ENCODE assay signal across 7 mouse cellular contexts in genomic region chr17:30114761-30115160, GRCm38 (mm10).
DNase-seq lines count a peak whose midpoint lies in the region; ATAC-seq and TF ChIP-seq lines count a peak whose summit lies in the region.

No protein-coding gene starts in this region.

- DNase-seq in 416B (ENCODE audit: low read depth) (peak; percentile 52), ES-E14 (ENCODE audit: low read depth, low spot score) (peak; percentile 35)
- DNase-seq in kidney, postnatal 14 days = peak; percentile 45
- DNase-seq in thymus, postnatal 36 days = peak; percentile 56 to 59

- no peaks in the 10 kb centered on the region for H3K9me3 ChIP-seq in intestine, postnatal 0 days (ENCODE audit: control insufficient read depth)
- no peaks in the 10 kb centered on the region for H3K9me3 ChIP-seq in intestine, embryonic 16.5 days (ENCODE audit: control insufficient read depth, low read length)
- H3K9me3 ChIP-seq in ES-E14 (ENCODE audit: control insufficient read depth, insufficient read depth, low read depth, low read length) = no peaks in the 10 kb centered on the region

- ATAC-seq in intestine, postnatal 0 days = no peak
- ATAC-seq in intestine, embryonic 16.5 days = no peak
- no peak for ATAC-seq in megakaryocyte progenitor cell, adult 5-6 weeks (replicated peaks; ENCODE audit: poor library complexity)

- H3K27me3 ChIP-seq in intestine, postnatal 0 days (replicated peaks; ENCODE audit: control insufficient read depth, insufficient read depth, low read length) = no peaks in the 10 kb centered on the region
- no peaks in the 10 kb centered on the region for H3K27me3 ChIP-seq in intestine, embryonic 16.5 days (replicated peaks; ENCODE audit: control insufficient read depth, insufficient read depth, low read length)

- 0 out of 2 replicates have a peak, but pooled peaks cover 2% of the 10 kb centered on the region for H3K4me1 ChIP-seq in intestine, postnatal 0 days (replicated peaks; ENCODE audit: control insufficient read depth, insufficient read depth, low read length)
- peaks cover 8% of the 10 kb centered on the region; the same call in 1 of the 2 replicates for H3K4me1 ChIP-seq in intestine, embryonic 16.5 days (ENCODE audit: control insufficient read depth, insufficient read depth, low read length)
- peaks cover 6% of the 10 kb centered on the region in 2 experiments; a peak in 2 of 4 replicates for H3K4me1 ChIP-seq in ES-E14 (ENCODE audit: control insufficient read depth in 2 of 2, insufficient read depth in 2 of 2, low read length in 2 of 2, poor library complexity in 1 of 2)

- H3K4me2 ChIP-seq in intestine, postnatal 0 days (replicated peaks; ENCODE audit: low read depth) = no peak overlapping the region
- no peak overlapping the region for H3K4me2 ChIP-seq in intestine, embryonic 16.5 days (ENCODE audit: low read depth, low read length)

- in situ Hi-C loops in ES-E14 (cut with MboI; ENCODE audit: low sequenced_read_pairs in 2 of 2, unreplicated experiment in 2 of 2) = no loop called here

- peak; percentile 70 for TF ChIP-seq CTCF in intestine, postnatal 0 days (IDR thresholded peaks at IDR 0.05; ENCODE audit: low read depth)

- no peaks in the 10 kb centered on the region for H3K36me3 ChIP-seq in intestine, postnatal 0 days (ENCODE audit: control insufficient read depth, insufficient read depth)
- H3K36me3 ChIP-seq in intestine, embryonic 16.5 days (ENCODE audit: control insufficient read depth, insufficient read depth, low read length) = no peaks in the 10 kb centered on the region
- peaks cover 3% of the 10 kb centered on the region; the same call in 1 of the 2 replicates for H3K36me3 ChIP-seq in ES-E14 (ENCODE audit: control insufficient read depth, insufficient read depth, low read length, poor library complexity, severe bottlenecking)

- 90% methylated on average over 3 of the region's 3 CpGs for WGBS in intestine, postnatal 0 days
- WGBS in intestine, embryonic 16.5 days = 83% methylated on average over 3 of the region's 3 CpGs

- no peak overlapping the region for H3K9ac ChIP-seq in intestine, postnatal 0 days (ENCODE audit: low read depth, low read length)
- H3K9ac ChIP-seq in intestine, embryonic 16.5 days (ENCODE audit: low read depth, low read length) = no peak overlapping the region
- no peak overlapping the region for H3K9ac ChIP-seq in ES-E14 (ENCODE audit: insufficient read depth, low read depth, low read length, poor library complexity, severe bottlenecking)

- H3K4me3 ChIP-seq in intestine, postnatal 0 days (ENCODE audit: low read depth, low read length) = no peak overlapping the region
- H3K4me3 ChIP-seq in intestine, embryonic 16.5 days (ENCODE audit: low read length) = no peak overlapping the region
- no peak overlapping the region for H3K4me3 ChIP-seq in ES-E14 (ENCODE audit: insufficient read depth in 1 of 2, low read depth in 1 of 2, low read length in 2 of 2, poor library complexity in 1 of 2, severe bottlenecking in 1 of 2)

- no peak overlapping the region for H3K27ac ChIP-seq in intestine, postnatal 0 days (ENCODE audit: low read depth, low read length)
- H3K27ac ChIP-seq in intestine, embryonic 16.5 days (ENCODE audit: low read length) = no peak overlapping the region
- H3K27ac ChIP-seq in ES-E14 (ENCODE audit: insufficient read depth, low read depth, low read length, poor library complexity, severe bottlenecking) = no peak overlapping the region

TF ChIP-seq in ES-E14, 5 proteins besides CTCF, POLR2A, EP300 and RAD21:
- TF ChIP-seq ZC3H11A (IDR thresholded peaks at IDR 0.05; ENCODE audit: borderline replicate concordance, low read depth, low read length) (no peak), MAFK (IDR thresholded peaks at IDR 0.05; ENCODE audit: insufficient read depth, low read depth, low read length) (no peak), ZNF384 (IDR thresholded peaks at IDR 0.05; ENCODE audit: low read depth, low read length) (no peak), HCFC1 (IDR thresholded peaks at IDR 0.05; ENCODE audit: borderline replicate concordance, insufficient read depth, low read length) (no peak), CHD2 (IDR thresholded peaks at IDR 0.05; ENCODE audit: low read depth, low read length) (no peak)
